ENCODE assay signal across 8 mouse cellular contexts in the genomic region with DNA sequence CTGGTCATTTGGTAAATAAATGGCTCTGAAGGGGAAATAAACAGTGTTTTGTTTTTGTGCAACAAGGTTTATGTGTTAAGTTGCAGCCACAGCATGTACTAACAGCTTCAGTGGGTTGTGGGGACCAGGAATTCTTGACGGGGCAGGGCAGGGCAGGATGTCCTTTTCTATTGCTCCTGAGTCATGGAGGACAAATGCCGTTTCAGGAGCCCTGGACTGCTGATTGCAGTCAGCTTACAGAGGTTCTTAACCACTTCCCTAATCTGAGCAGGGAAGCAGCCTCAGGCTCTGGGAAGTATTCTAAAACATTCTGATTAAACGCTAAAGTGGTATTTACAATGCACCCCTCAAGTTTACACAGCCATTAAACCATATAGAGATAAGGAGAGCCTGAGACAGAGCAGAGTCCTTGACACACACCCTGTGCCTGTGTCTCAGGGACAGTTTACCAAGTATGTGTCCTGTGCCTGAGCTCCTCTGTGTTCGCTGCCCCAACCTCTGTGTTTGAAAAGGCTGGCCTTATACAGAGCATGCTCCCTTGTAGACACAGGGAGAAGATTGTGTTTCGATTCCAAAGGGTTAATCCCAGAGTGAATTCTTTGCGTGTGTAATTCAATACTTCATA.
DNase-seq lines count a peak whose midpoint lies in the region; ATAC-seq and TF ChIP-seq lines count a peak whose summit lies in the region.

No protein-coding gene starts in this region.

- H3K4me3 ChIP-seq in embryonic facial prominence, embryonic 12.5 days = no peak overlapping the region
- H3K4me3 ChIP-seq in heart, postnatal 0 days (ENCODE audit: low read depth, low read length) = no peak overlapping the region
- H3K4me3 ChIP-seq in thymus, adult 2 months (ENCODE audit: control insufficient read depth, insufficient read depth, low read length) = no peak overlapping the region

- ATAC-seq in frontal cortex, adult (ENCODE audit: low TSS enrichment) = peak; percentile 62
- ATAC-seq in embryonic facial prominence, embryonic 12.5 days (ENCODE audit: insufficient number of reproducible peaks, insufficient read depth, low FRiP score, low TSS enrichment) = peak; percentile 93
- peak; percentile 63 for ATAC-seq in heart, postnatal 0 days (ENCODE audit: insufficient read depth, low read depth)
- peak; percentile 77 for ATAC-seq in megakaryocyte-erythroid progenitor cell, adult 5-6 weeks (replicated peaks; ENCODE audit: low FRiP score, low TSS enrichment, poor library complexity, severe bottlenecking)

- no peak for DNase-seq in frontal cortex, postnatal 14 days (ENCODE audit: low spot score in 2 of 2)
- DNase-seq in heart, postnatal 0 days (ENCODE audit: low spot score) = peak; percentile 42
- peak; percentile 48 to 64 for DNase-seq in kidney, postnatal 25 days
- no peak for DNase-seq in thymus, adult 2 months
- DNase-seq in right cerebral cortex, postnatal 4 days = no peak

- 0 out of 2 replicates have a peak overlapping the region, but pooled peaks have one; percentile 1 for H3K4me2 ChIP-seq in embryonic facial prominence, embryonic 12.5 days (replicated peaks)
- H3K4me2 ChIP-seq in heart, postnatal 0 days (ENCODE audit: low read depth, low read length) = peak overlapping the region; percentile 32

- H3K4me1 ChIP-seq in embryonic facial prominence, embryonic 12.5 days = peaks cover 25% of the 10 kb centered on the region; the same call in 1 of the 2 replicates
- H3K4me1 ChIP-seq in heart, postnatal 0 days (ENCODE audit: control insufficient read depth, insufficient read depth) = peaks cover 12% of the 10 kb centered on the region
- H3K4me1 ChIP-seq in thymus, adult 2 months (replicated peaks; ENCODE audit: control insufficient read depth, insufficient read depth, low read length) = no peaks in the 10 kb centered on the region

- H3K36me3 ChIP-seq in embryonic facial prominence, embryonic 12.5 days = no peaks in the 10 kb centered on the region
- H3K36me3 ChIP-seq in heart, postnatal 0 days (replicated peaks; ENCODE audit: control insufficient read depth, insufficient read depth, low read length) = no peaks in the 10 kb centered on the region
- H3K36me3 ChIP-seq in thymus, adult 2 months (ENCODE audit: control insufficient read depth, insufficient read depth, low read length) = no peaks in the 10 kb centered on the region

- TF ChIP-seq CTCF in heart, postnatal 0 days (IDR thresholded peaks at IDR 0.05; ENCODE audit: low read depth) = no peak
- TF ChIP-seq CTCF in thymus, adult 2 months (IDR thresholded peaks at IDR 0.05; ENCODE audit: borderline replicate concordance, control insufficient read depth, extremely low read depth, insufficient read depth, low read length, poor library complexity) = no peak

- no peak for TF ChIP-seq EP300 in heart, postnatal 0 days (IDR thresholded peaks at IDR 0.05; ENCODE audit: low read depth)

- H3K27ac ChIP-seq in embryonic facial prominence, embryonic 12.5 days = peak overlapping the region; percentile 69
- H3K27ac ChIP-seq in heart, postnatal 0 days (ENCODE audit: low read depth) = peak overlapping the region; percentile 65
- H3K27ac ChIP-seq in thymus, adult 2 months (ENCODE audit: control insufficient read depth, insufficient read depth, low read length) = no peak overlapping the region

- no peak for TF ChIP-seq POLR2A in thymus, adult 2 months (IDR thresholded peaks at IDR 0.05; ENCODE audit: control insufficient read depth, extremely low read depth, insufficient read depth, low read length, poor library complexity)

- no peaks in the 10 kb centered on the region for H3K27me3 ChIP-seq in embryonic facial prominence, embryonic 12.5 days
- no peaks in the 10 kb centered on the region for H3K27me3 ChIP-seq in heart, postnatal 0 days (ENCODE audit: control insufficient read depth, insufficient read depth, low read length)
- H3K27me3 ChIP-seq in thymus, adult 2 months (ENCODE audit: control insufficient read depth, insufficient read depth, low read length) = no peaks in the 10 kb centered on the region

- H3K9ac ChIP-seq in embryonic facial prominence, embryonic 12.5 days = no peak overlapping the region
- no peak overlapping the region for H3K9ac ChIP-seq in heart, postnatal 0 days (replicated peaks; ENCODE audit: low read depth, low read length)

- no peaks in the 10 kb centered on the region for H3K9me3 ChIP-seq in embryonic facial prominence, embryonic 12.5 days
- no peaks in the 10 kb centered on the region for H3K9me3 ChIP-seq in heart, postnatal 0 days (replicated peaks; ENCODE audit: control insufficient read depth, low read length)

- WGBS in embryonic facial prominence, embryonic 12.5 days = 13% methylated on average over 6 of the region's 6 CpGs
- WGBS in heart, postnatal 0 days = 18% methylated on average over 6 of the region's 6 CpGs
- WGBS in thymus, adult 2 months = 48% methylated on average over 6 of the region's 6 CpGs

Comparison
In these comparisons a context has a peak if more than half of its experiments do, and no peak if none do; other contexts are left out.
1. DNase-seq: peak in heart, postnatal 0 days (single experiment) and kidney, postnatal 25 days (2 of 2); none in frontal cortex, postnatal 14 days (0 of 2), thymus, adult 2 months (single experiment) and right cerebral cortex, postnatal 4 days (single experiment).
2. Peak in every context shown above with its lines, with median percentiles within 50 percentile points of each other: ATAC-seq.